Mouse (Mus musculus) liver, postnatal 0 days (tissue): ENCODE measurements around the gene Chrne.

Source experiments
- CTCF ChIP-seq: sonication (generic); IDR thresholded peaks from 2 replicates; pipeline ENCODE4 v1.5.1; 2016; ENCODE audit warnings: antibody characterized with exemption, low read depth
- EP300 ChIP-seq: IDR thresholded peaks from 2 replicates; pipeline ENCODE4 v1.6.1; 2016; ENCODE audit warnings: antibody characterized with exemption, low read depth, mild to moderate bottlenecking

DNA sequence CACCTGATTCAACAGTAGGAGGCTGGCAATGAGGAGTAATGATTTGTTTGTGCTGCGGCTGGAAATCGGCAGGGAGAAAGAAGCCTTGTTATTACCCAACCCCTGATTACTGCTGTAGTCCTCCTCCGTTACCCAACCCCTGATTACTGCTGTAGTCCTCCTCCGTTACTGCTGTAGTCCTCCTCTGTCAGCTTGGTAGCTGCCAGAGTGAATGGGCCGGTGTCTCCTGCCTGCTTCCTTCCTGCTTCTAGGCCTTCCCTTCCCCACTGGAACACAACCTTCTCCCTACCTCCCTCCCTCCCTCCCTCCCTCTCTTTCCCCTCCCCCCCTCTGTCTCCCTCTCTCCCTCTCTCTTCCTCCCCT is 38.7 kb downstream of the Chrne start:
- TF ChIP-seq CTCF (no peak), EP300 (no peak)
